Comparison of ENCODE assay signal across 30 mouse cellular contexts in the genomic region with DNA sequence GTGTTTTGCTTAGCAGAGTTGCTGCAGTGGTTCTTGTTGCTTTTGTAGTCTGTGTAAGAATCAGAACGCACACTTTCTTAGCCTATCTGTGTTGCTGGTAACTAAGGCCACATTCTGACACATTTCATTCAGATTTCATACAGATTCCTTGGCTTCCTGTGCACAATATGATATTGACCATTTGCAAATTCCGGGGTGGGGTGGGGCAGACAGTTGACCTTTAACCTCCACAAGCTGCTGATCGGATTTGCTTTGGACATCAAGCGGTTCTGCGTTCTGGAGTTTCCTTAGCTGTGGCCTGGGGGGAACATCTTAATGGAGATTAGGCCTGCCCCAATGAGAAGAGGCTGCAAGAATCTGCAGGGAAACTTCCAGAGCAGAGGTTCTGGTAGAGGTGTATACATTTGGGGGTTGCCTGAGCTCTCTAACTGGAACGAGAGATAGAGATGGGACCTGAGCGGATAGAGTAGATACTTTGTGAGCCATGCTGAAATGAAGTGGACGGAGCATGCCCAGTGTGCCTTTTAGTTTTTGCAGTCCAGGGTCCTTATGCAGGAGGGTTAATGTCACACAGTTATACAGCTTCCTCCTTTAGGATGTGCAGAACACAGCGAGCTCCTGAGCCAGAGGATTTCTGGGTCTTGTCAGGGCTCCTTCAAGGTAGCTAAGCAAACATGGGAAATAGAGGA. TPM values are rescaled to one million over a fixed set of nuclear protein-coding genes. Genes with fewer than 3 reads are reported as not detected.
DNase-seq lines count a peak whose midpoint lies in the region; ATAC-seq lines count a peak whose summit lies in the region.
"Had no signal": no experiment of that assay in that cellular context is flagged by ENCODE, and none has a peak within 500 bp of the region (broad histone marks: within the 10 kb centered on the region; RNA-seq: fewer than 3 reads in every experiment).

No protein-coding gene starts in this region.

- 71% methylated on average over 9 of the region's 9 CpGs for WGBS in heart, embryonic 13.5 days
- 83% methylated on average over 9 of the region's 9 CpGs for WGBS in limb, embryonic 15.5 days
- 90% methylated on average over 9 of the region's 9 CpGs for WGBS in limb, embryonic 10.5 days
- 73% methylated on average over 9 of the region's 9 CpGs for WGBS in intestine, embryonic 16.5 days

- H3K27me3 ChIP-seq in heart, embryonic 13.5 days (replicated peaks): no peaks in the 10 kb centered on the region
- H3K27me3 ChIP-seq in limb, embryonic 15.5 days: no peaks in the 10 kb centered on the region
- H3K27me3 ChIP-seq in limb, embryonic 10.5 days (ENCODE audit: low read depth, poor library complexity, severe bottlenecking): no peaks in the 10 kb centered on the region
- H3K27me3 ChIP-seq in intestine, embryonic 16.5 days (replicated peaks; ENCODE audit: control insufficient read depth, insufficient read depth, low read length): no peaks in the 10 kb centered on the region
- H3K27me3 ChIP-seq: embryonic facial prominence, embryonic 13.5 days; limb, embryonic 13.5 days; liver, embryonic 13.5 days; midbrain, embryonic 13.5 days had no signal

- peaks cover 42% of the 10 kb centered on the region for H3K4me1 ChIP-seq in heart, embryonic 13.5 days
- peaks cover 35% of the 10 kb centered on the region for H3K4me1 ChIP-seq in limb, embryonic 15.5 days
- peaks cover 19% of the 10 kb centered on the region for H3K4me1 ChIP-seq in limb, embryonic 10.5 days
- peaks cover 29% of the 10 kb centered on the region for H3K4me1 ChIP-seq in intestine, embryonic 16.5 days (ENCODE audit: control insufficient read depth, insufficient read depth, low read length)
- H3K4me1 ChIP-seq: liver, embryonic 13.5 days; megakaryocyte, embryonic 14.5 days had no signal

- no peak overlapping the region for H3K4me3 ChIP-seq in heart, embryonic 13.5 days
- H3K4me3 ChIP-seq in limb, embryonic 15.5 days: no peak overlapping the region
- H3K4me3 ChIP-seq in limb, embryonic 10.5 days: no peak overlapping the region
- no peak overlapping the region for H3K4me3 ChIP-seq in intestine, embryonic 16.5 days (ENCODE audit: low read length)
- H3K4me3 ChIP-seq: embryonic facial prominence, embryonic 13.5 days; layer of hippocampus, adult 2 months; limb, embryonic 13.5 days; liver, embryonic 13.5 days; megakaryocyte, embryonic 14.5 days; midbrain, embryonic 13.5 days had no signal

- no peaks in the 10 kb centered on the region for H3K9me3 ChIP-seq in heart, embryonic 13.5 days
- no peaks in the 10 kb centered on the region for H3K9me3 ChIP-seq in limb, embryonic 15.5 days
- H3K9me3 ChIP-seq in limb, embryonic 10.5 days (replicated peaks): no peaks in the 10 kb centered on the region
- H3K9me3 ChIP-seq in intestine, embryonic 16.5 days (ENCODE audit: control insufficient read depth, low read length): no peaks in the 10 kb centered on the region
- H3K9me3 ChIP-seq: embryonic facial prominence, embryonic 13.5 days; limb, embryonic 13.5 days; liver, embryonic 13.5 days; midbrain, embryonic 13.5 days had no signal

- no peaks in the 10 kb centered on the region for H3K36me3 ChIP-seq in heart, embryonic 13.5 days
- H3K36me3 ChIP-seq in limb, embryonic 15.5 days: no peaks in the 10 kb centered on the region
- H3K36me3 ChIP-seq in limb, embryonic 10.5 days: no peaks in the 10 kb centered on the region
- no peaks in the 10 kb centered on the region for H3K36me3 ChIP-seq in intestine, embryonic 16.5 days (ENCODE audit: control insufficient read depth, insufficient read depth, low read length)
- H3K36me3 ChIP-seq: embryonic facial prominence, embryonic 13.5 days; limb, embryonic 13.5 days; liver, embryonic 13.5 days; midbrain, embryonic 13.5 days had no signal

- peak overlapping the region; percentile 86; the same call in 1 of the 2 replicates for H3K27ac ChIP-seq in heart, embryonic 13.5 days (replicated peaks)
- peak overlapping the region; percentile 27 for H3K27ac ChIP-seq in limb, embryonic 15.5 days
- H3K27ac ChIP-seq in limb, embryonic 10.5 days: no peak overlapping the region
- H3K27ac ChIP-seq in intestine, embryonic 16.5 days (ENCODE audit: low read length): 0 out of 2 replicates have a peak overlapping the region, but pooled peaks have one; percentile 12
- H3K27ac ChIP-seq: embryonic facial prominence, embryonic 13.5 days; hindbrain, postnatal 0 days; limb, embryonic 13.5 days; liver, embryonic 13.5 days; midbrain, embryonic 13.5 days had no signal

- no peak for DNase-seq in heart, postnatal 4 days
- DNase-seq in limb, embryonic 10.5 days (ENCODE audit: low spot score): no peak
- peak; percentile 33 for DNase-seq in ZHBTc4 (ENCODE audit: low read depth, low spot score)
- DNase-seq in layer of hippocampus, postnatal 25 days (ENCODE audit: extremely low spot score in 1 of 2, low spot score in 1 of 2): no peak
- no peak for DNase-seq in spleen, adult 12 weeks (ENCODE audit: low spot score)
- DNase-seq: adrenal gland, postnatal 10 days; cerebellum, adult 18-20 months; cerebellum, postnatal 14 days; gastrocnemius, postnatal 14 days; kidney, adult 18-20 months; kidney, postnatal 10 days; layer of hippocampus, postnatal 36 days; liver, embryonic 13.5 days had no signal

- H3K9ac ChIP-seq in heart, embryonic 13.5 days: no peak overlapping the region
- H3K9ac ChIP-seq in limb, embryonic 15.5 days: no peak overlapping the region
- 0 out of 2 replicates have a peak overlapping the region, but pooled peaks have one; percentile 29 for H3K9ac ChIP-seq in intestine, embryonic 16.5 days (ENCODE audit: low read depth, low read length)
- H3K9ac ChIP-seq: embryonic facial prominence, embryonic 13.5 days; limb, embryonic 13.5 days; liver, embryonic 13.5 days; midbrain, embryonic 13.5 days had no signal

- no peak overlapping the region for H3K4me2 ChIP-seq in heart, embryonic 13.5 days
- no peak overlapping the region for H3K4me2 ChIP-seq in limb, embryonic 15.5 days
- no peak overlapping the region for H3K4me2 ChIP-seq in intestine, embryonic 16.5 days (ENCODE audit: low read depth, low read length)
- H3K4me2 ChIP-seq: embryonic facial prominence, embryonic 13.5 days; limb, embryonic 13.5 days; liver, embryonic 13.5 days; midbrain, embryonic 13.5 days had no signal

- ATAC-seq in heart, embryonic 13.5 days (ENCODE audit: extremely low read depth, insufficient number of reproducible peaks, low FRiP score, low TSS enrichment): no peak
- ATAC-seq in limb, embryonic 15.5 days (ENCODE audit: insufficient number of reproducible peaks, low FRiP score, low TSS enrichment, low read depth): no peak
- no peak for ATAC-seq in intestine, embryonic 16.5 days
- ATAC-seq: forebrain, embryonic 14.5 days; hindbrain, postnatal 0 days; midbrain, embryonic 13.5 days had no signal

RNA-seq across cellular contexts. Expression of gene Cdrt4, which starts 44.2 kb away (rescaled TPM):
- not detected in 2 replicates for polyA plus RNA-seq in heart, embryonic 13.5 days (2015; fragmentation: Nextera tagmentation; extraction: Ambion mirVana)
- total RNA-seq in heart, postnatal 4 days (2021): under 1 TPM in 1 of 2 experiments, not detected in 1; 0.38 TPM
- 0.22 TPM in 1 of 2 replicates, not detected in the other for polyA plus RNA-seq in limb, embryonic 15.5 days (2015; fragmentation: Nextera tagmentation; extraction: Ambion mirVana)
- not detected in 2 replicates for polyA plus RNA-seq in limb, embryonic 10.5 days (2016; fragmentation: Nextera tagmentation; extraction: Ambion mirVana)
- polyA plus RNA-seq in intestine, embryonic 16.5 days (2015; fragmentation: Nextera tagmentation; extraction: Ambion mirVana): 0.33 TPM in 1 of 2 replicates, not detected in the other
- total RNA-seq in layer of hippocampus, postnatal 25 days (2021): under 1 TPM in 1 of 2 experiments, not detected in 1; 0.39 TPM
- total RNA-seq: adrenal gland, postnatal 10 days; gastrocnemius, postnatal 14 days; heart, adult 8-10 months; hematopoietic stem cell, adult 5-6 weeks; hindbrain, postnatal 0 days; layer of hippocampus, adult 2 months; left cerebral cortex, postnatal 10 days; MEL had no signal
- polyA plus RNA-seq: C2C12; forebrain, embryonic 14.5 days; liver, embryonic 13.5 days; midbrain, embryonic 13.5 days; neural tube, embryonic 11.5 days; small intestine, adult 2 months had no signal
